Mouse (Mus musculus) hindbrain, postnatal 0 days (tissue): Measurements from ENCODE around the gene Ctdspl2. TPM values are rescaled to one million over a fixed set of nuclear protein-coding genes. Genes with fewer than 3 reads are reported as not detected.
"Not testable (repeated sequence)": the region's sequence is repeated elsewhere in the genome, so short reads cannot be mapped to it uniquely, and the experiment has no call there.

ENCODE experiments used
- ATAC-seq: fragments of 200-750 bp; cut with Nextera tagmentation; 2 replicates; pipeline ENCODE4 v1.8.0; 2017; ENCODE audit warnings: mild to moderate bottlenecking, moderate TSS enrichment, moderate library complexity
- DNase-seq: peaks from one replicate; pipeline ENCODE4 v3.0.0-alpha.2; 2015; ENCODE audit warnings: low spot score
- H3K27ac ChIP-seq: fragments of 300-500 bp; sonication (generic); 2 replicates; pipeline ENCODE4 v1.5.1; 2014; ENCODE audit warnings: mild to moderate bottlenecking
- H3K27me3 ChIP-seq: fragments of 300-500 bp; sonication (generic); 2 replicates; pipeline ENCODE4 v1.6.1; 2014; ENCODE audit warnings: low read length, mixed read lengths; ENCODE audit not compliant: insufficient read depth
- H3K36me3 ChIP-seq: fragments of 300-500 bp; sonication (generic); 2 replicates; pipeline ENCODE4 v1.6.1; 2014; ENCODE audit warnings: low read length, mixed read lengths; ENCODE audit not compliant: insufficient read depth
- H3K4me1 ChIP-seq: fragments of 300-500 bp; sonication (generic); 2 replicates; pipeline ENCODE4 v1.6.1; 2014; ENCODE audit warnings: antibody characterized with exemption, low read length, mixed read lengths; ENCODE audit not compliant: insufficient read depth
- H3K4me2 ChIP-seq: fragments of 300-500 bp; sonication (generic); 2 replicates; pipeline ENCODE4 v1.6.1; 2014; ENCODE audit warnings: low read depth, mild to moderate bottlenecking, low read length, moderate library complexity, mixed read lengths
- H3K4me3 ChIP-seq: fragments of 300-500 bp; sonication (generic); 2 replicates; pipeline ENCODE4 v1.5.1; 2014; ENCODE audit warnings: low read length
- H3K9ac ChIP-seq: fragments of 300-500 bp; sonication (generic); replicated peaks from 2 replicates; pipeline ENCODE4 v1.6.1; 2014; ENCODE audit warnings: mild to moderate bottlenecking, low read length, moderate library complexity, mixed read lengths
- H3K9me3 ChIP-seq: fragments of 300-500 bp; sonication (generic); 2 replicates; pipeline ENCODE4 v1.6.1; 2016; ENCODE audit warnings: low read length, mixed read lengths
- CTCF ChIP-seq: IDR thresholded peaks from 2 replicates; pipeline ENCODE4 v1.5.1; 2016; ENCODE audit warnings: antibody characterized with exemption, control low read depth, low read depth
- WGBS: fragments of 180-500 bp; shearing (Covaris S2); extraction: QIAGEN DNeasy Blood & Tissue Kit; methylation state at CpG from one replicate; pipeline ENCODE4 v1.1.7; 2014; 5-methylcytosine and 5-hydroxymethylcytosine counted together
- polyA plus RNA-seq: library from polyadenylated mRNA; unstranded; fragments of >200 nt; fragmentation: Nextera tagmentation; extraction: Ambion mirVana; gene quantifications from 2 replicates; pipeline ENCODE4 v1.2.1, GENCODE M21; 2015
- total RNA-seq: library from RNA; depleted of rRNA; stranded (reverse); fragments of >200 nt; gene quantifications from 2 replicates; pipeline ENCODE4 v1.2.3, GENCODE M21; 2014; rRNA removed

Gene Ctdspl2
- 32.0 and 40.2 TPM in 2 replicates for total RNA-seq
- 32.6 and 33.6 TPM in 2 replicates for polyA plus RNA-seq

DNA sequence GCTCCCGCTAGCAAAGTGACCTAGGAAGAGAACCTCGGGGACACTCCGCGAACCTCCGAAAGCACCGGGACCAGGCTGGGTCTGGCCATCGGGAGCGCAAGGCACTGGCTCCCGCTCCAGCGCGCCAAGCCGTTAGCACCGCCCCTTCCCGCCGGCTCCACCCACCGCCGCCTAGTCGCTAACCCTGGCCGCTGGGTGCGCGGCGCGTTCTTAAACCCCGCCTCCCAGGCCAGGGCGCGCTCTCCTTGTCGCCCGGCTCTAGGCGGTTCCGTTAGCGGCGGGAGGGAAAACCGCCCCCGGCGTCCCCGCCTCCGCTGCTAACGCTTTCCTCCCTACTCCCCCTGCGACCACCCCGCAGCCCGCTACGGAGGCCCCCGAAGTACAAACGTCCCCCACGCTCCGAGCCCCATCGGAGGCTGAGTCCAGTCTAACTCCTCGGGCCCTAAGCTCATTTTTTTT lies at the start of gene Ctdspl2, which contains the start of gene Mageb3:
Gene Ctdspl2, plus strand, starts transcription at position 237 of the 459 bp plus-strand sequence.
Gene Mageb3, minus strand, starts transcription at position 328 of the 459 bp plus-strand sequence.
- under 1% methylated on average over 48 of the region's 48 CpGs for WGBS
- peak; percentile 98 for ATAC-seq
- Histone ChIP-seq H3K27ac (peak within 1 kb of the TSS; percentile 91), H3K27me3 (no peaks in the 10 kb centered on the region), H3K36me3 (no peaks in the 10 kb centered on the region), H3K9me3 (no peaks in the 10 kb centered on the region), H3K4me2 (peak within 1 kb of the TSS; percentile 81), H3K9ac (peak within 1 kb of the TSS; percentile 85), H3K4me3 (peak within 1 kb of the TSS; percentile 93), H3K4me1 (0 out of 2 replicates have a peak, but pooled peaks cover 6% of the 10 kb centered on the region)
- 0 out of 2 replicates have a peak, but pooled peaks have one; percentile 9 for TF ChIP-seq CTCF
- DNase-seq = peak; percentile 97

DNA sequence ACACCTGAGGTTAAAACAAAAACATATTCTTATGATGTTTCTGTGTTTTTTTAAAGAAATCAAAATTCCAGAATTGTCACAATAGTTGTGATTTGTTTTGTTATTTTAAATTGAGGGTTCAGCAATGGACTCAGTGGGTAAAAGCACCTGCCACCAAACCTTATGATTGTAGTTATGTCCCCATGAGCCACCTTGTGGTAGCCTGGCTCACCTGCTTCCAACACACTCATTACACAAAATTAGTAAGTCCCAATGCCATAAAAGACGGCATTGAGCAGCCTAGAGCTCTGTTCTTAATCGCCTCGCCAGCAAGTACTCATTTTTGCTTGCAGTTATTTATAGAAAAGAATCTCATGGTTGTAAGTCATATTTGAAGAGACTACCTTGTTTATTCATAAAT lies 45.8 kb upstream of the Ctdspl2 start:
- no peak for ATAC-seq
- no peaks in the 10 kb centered on the region for H3K9me3 ChIP-seq
- no peaks in the 10 kb centered on the region for H3K4me1 ChIP-seq
- DNase-seq = peak; percentile 28
- peak; percentile 54 for TF ChIP-seq CTCF
- H3K36me3 ChIP-seq = peaks cover 26% of the 10 kb centered on the region; the same call in 1 of the 2 replicates
- no peak overlapping the region for H3K4me2 ChIP-seq
- WGBS = 86% methylated on average over 3 of the region's 3 CpGs
- no peak overlapping the region for H3K9ac ChIP-seq
- H3K27me3 ChIP-seq = no peaks in the 10 kb centered on the region
- H3K4me3 ChIP-seq = no peak overlapping the region
- no peak overlapping the region for H3K27ac ChIP-seq

DNA sequence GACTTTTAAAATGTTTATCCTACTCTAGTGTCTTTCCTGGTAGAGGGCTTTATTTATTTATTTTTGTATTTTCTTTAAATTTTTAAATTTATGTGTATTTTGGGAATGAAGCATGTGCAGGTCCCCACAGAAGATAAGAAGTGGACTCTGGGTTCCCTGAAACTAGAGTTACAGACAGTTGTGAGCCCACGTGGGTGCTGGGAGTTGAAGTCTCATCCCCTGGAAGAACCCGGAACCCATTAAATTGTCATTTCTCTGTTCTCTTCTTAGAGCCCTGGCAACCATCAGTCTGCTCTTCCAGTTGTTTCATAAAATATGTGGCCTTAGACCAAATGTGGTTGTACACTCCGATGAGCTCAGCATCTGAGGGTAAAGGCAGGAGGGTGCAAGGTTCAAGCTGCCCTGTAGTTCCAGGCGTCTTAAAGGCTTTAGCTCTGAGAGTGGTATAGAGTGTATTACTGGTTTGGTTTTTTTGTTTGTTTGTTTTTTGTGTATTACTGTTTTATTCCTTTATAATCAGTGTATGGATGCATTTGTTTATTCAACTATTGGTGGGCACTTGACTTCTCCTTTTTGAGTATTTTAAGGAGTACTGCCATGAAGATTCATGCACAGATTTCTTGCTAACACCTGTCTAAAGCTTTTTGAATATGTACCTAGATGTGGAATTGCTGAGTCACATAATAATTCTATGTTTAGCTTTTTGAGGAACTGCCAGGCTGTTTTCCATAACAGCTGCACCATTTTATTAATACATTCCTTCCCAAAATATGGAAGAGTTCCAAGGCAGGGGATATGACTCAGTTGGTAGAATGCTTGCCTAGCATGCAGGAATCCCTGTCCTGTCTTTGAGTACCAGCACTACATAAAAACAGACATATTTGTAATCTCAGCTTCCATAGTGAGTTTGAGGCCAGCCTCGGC lies 39.5 kb upstream of the Ctdspl2 start:
- TF ChIP-seq CTCF = no peak
- no peak for DNase-seq
- WGBS = 89% methylated on average over 5 of the region's 5 CpGs

DNA sequence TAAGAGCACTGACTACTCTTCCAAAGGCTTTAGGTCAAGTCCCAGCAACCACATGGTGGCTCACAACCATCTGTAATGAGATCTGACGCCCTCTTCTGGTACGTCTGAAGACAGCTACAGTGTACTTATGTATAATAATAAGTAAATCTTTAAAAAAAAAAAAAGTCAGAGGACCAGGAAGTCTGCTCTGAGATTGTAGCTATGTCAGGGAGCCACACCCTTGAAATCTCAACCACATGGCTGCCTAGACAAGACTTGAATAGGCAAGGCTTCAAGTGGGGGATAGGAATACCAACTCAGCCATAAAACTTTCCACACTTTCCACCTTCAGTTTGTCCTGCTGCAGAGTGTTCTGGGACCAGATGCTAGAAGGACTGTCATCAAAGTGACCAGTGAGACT lies 18.2 kb upstream of the Ctdspl2 start:
- not testable (repeated sequence) for H3K27ac ChIP-seq, ATAC-seq, H3K4me3 ChIP-seq, H3K4me2 ChIP-seq, H3K4me1 ChIP-seq, DNase-seq, H3K27me3 ChIP-seq, H3K9ac ChIP-seq, H3K36me3 ChIP-seq, H3K9me3 ChIP-seq
- 90% methylated on average over 2 of the region's 2 CpGs for WGBS

More for the DNA sequence above, 39.5 kb upstream of the Ctdspl2 start:
- Histone ChIP-seq H3K4me3 (no peak overlapping the region), H3K36me3 (peaks cover 10% of the 10 kb centered on the region; the same call in 1 of the 2 replicates), H3K27ac (no peak overlapping the region), H3K9ac (no peak overlapping the region), H3K4me1 (no peaks in the 10 kb centered on the region), H3K9me3 (no peaks in the 10 kb centered on the region), H3K4me2 (no peak overlapping the region), H3K27me3 (no peaks in the 10 kb centered on the region)
- no peak for ATAC-seq

DNA sequence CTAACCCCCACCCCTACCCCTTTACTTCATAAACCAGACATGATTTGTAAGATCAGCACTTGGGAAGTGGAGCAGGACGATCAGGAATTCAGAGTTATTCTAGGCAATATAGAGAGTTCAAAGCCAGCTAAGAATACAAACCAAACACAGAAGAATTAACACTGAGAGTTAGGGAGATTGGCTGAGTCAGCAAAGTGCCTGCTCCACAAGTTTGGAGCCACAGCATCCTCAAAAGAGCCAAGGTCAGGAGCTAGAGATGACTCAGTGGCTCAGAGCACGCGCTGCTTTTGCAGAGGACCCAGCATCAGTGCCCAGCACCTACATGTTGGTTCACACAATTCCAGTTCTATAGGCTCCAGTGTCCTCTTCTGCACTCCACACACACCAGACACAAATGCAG lies 12.4 kb upstream of the Ctdspl2 start:
- H3K36me3 ChIP-seq = no peaks in the 10 kb centered on the region
- no peak overlapping the region for H3K9ac ChIP-seq
- TF ChIP-seq CTCF = no peak
- DNase-seq (no peak), ATAC-seq (no peak)
- WGBS = 81% methylated on average over 3 of the region's 3 CpGs
- H3K4me1 ChIP-seq = no peaks in the 10 kb centered on the region
- no peaks in the 10 kb centered on the region for H3K27me3 ChIP-seq
- H3K27ac ChIP-seq = no peak overlapping the region
- no peak overlapping the region for H3K4me2 ChIP-seq
- H3K4me3 ChIP-seq = no peak overlapping the region
- no peaks in the 10 kb centered on the region for H3K9me3 ChIP-seq

DNA sequence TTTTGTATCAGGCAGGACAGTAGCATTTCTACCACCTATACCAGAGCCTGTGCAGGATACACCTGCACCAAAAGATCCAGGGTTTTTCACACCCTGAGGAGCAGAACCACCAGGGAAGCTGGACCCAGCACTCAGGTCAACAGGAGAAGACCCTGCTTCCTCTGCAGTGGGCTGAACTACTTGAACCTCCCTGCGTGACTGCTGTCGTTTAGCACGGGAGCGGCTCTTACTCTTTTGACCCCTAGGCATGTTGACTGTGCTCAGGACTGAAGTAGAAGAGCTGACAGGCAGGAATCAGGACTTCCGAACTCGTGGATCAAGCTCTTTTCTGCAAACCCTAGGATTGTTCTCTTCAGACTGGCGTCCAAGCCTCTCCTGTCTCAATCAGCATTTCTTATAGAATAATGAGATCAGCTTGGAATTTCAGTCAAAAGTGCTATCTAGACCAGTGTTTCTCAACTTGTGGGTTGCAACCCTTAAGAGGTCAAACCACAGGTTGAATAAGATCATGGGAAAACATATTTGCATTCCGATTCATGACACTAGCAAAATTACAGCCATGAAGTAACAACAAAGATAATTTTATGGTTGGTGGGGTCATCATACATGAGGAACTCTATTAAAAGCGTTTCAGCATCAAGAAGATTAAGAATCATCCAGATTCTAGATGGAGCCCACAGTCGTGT lies 687 bp upstream of the Ctdspl2 start:
- Histone ChIP-seq H3K27ac (peak overlapping the region; percentile 91), H3K4me3 (peak overlapping the region; percentile 93), H3K4me1 (0 out of 2 replicates have a peak, but pooled peaks cover 6% of the 10 kb centered on the region), H3K9me3 (no peaks in the 10 kb centered on the region), H3K36me3 (no peaks in the 10 kb centered on the region), H3K27me3 (no peaks in the 10 kb centered on the region), H3K4me2 (peak overlapping the region; percentile 81), H3K9ac (peak overlapping the region; percentile 85)
- no peak for TF ChIP-seq CTCF
- ATAC-seq (no peak), DNase-seq (peak; percentile 6)
- 19% methylated on average over 10 of the region's 10 CpGs for whole genome bisulfite sequencing
